Mouse (Mus musculus): ENCODE data around the gene Serpine1.

The Serpine1 gene

DNA sequence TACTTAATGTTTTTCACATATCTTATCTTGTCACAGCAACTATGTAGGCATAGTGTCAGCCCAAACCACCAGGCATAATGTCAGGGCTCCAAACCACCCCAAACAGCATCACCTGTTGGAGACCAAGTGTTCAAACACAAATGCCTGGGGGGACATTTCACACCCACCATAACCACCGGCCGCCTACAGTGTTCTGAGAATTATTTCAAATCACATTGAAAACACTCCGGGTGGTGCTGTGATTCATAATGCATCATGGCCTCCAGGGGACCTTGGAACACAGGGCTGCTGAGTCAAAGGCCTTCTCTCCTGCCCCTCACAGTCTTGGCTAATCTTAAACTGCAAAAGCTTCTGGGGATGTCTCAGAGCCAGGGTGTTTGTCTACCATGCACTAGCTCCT lies 56.2 kb downstream of the Serpine1 start:
- DNase-seq (ENCODE audit: low read depth, low spot score) = peak; percentile 31

DNA sequence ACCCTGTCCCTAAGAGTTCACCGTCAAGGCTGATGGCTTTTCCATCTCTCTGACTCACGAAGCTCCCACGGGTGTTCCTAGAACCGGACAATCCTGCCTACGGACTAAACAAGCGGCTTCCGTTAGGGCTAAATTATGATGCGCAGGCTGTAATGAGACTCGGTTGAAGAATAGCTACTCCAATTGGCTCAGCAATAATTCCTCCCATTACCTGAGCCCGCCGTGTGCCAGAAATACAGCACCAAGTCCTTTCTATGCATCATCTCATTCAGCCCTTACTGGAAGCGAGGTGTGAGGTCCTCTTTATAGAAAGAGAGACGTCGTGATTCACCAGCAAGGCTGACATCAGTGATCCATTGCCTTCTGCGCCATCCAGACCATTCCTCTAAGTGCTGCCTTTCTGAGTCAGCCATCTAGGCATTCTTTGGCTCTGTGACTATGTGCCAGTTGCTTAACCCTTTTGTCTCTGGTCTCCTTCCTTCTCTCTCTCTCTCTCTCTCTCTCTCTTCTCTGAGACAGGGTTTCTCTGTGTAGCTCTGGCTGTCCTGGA lies 59.6 kb downstream of the Serpine1 start:
- peak; percentile 36 for DNase-seq (ENCODE audit: low read depth, low spot score)
